Comparison of ENCODE assay signal across 8 mouse cellular contexts in genomic region chr7:141538852-141539555, GRCm38 (mm10). TPM values are rescaled to one million over a fixed set of nuclear protein-coding genes. Genes with fewer than 3 reads are reported as not detected.
A peak's percentile ranks its signal among the peaks of the same experiment; 100 is the strongest.
DNase-seq lines count a peak whose midpoint lies in the region; ATAC-seq lines count a peak whose summit lies in the region.

No protein-coding gene starts in this region.

- no peaks in the 10 kb centered on the region for H3K9me3 ChIP-seq in heart, embryonic 15.5 days (replicated peaks)
- no peaks in the 10 kb centered on the region for H3K9me3 ChIP-seq in midbrain, embryonic 13.5 days

- H3K4me2 ChIP-seq in heart, embryonic 15.5 days, result peak overlapping the region; percentile 81
- H3K4me2 ChIP-seq in midbrain, embryonic 13.5 days (replicated peaks), result peak overlapping the region; percentile 92

- H3K4me3 ChIP-seq in heart, embryonic 15.5 days, result peak overlapping the region; percentile 83
- H3K4me3 ChIP-seq in midbrain, embryonic 13.5 days (replicated peaks), result peak overlapping the region; percentile 66

- peak overlapping the region; percentile 74 for H3K9ac ChIP-seq in heart, embryonic 15.5 days
- peak overlapping the region; percentile 86 for H3K9ac ChIP-seq in midbrain, embryonic 13.5 days (replicated peaks)

- H3K36me3 ChIP-seq in heart, embryonic 15.5 days, result no peaks in the 10 kb centered on the region
- H3K36me3 ChIP-seq in midbrain, embryonic 13.5 days, result no peaks in the 10 kb centered on the region

- peak; percentile 6; the same call in 1 of the 2 replicates for ATAC-seq in heart, embryonic 15.5 days (replicated peaks; ENCODE audit: insufficient number of reproducible peaks, insufficient read depth, low FRiP score, low read depth)
- ATAC-seq in midbrain, embryonic 13.5 days, result no peak; the same call in 1 of the 2 replicates

- no peak for DNase-seq in heart, adult 9 months (ENCODE audit: low spot score in 2 of 2)
- peak; percentile 12 for DNase-seq in CD4-positive helper T cell, adult 2 months (ENCODE audit: low read depth, low spot score)
- DNase-seq in cerebellum, postnatal 36 days, result peak; percentile 15 to 29
- DNase-seq in induced T-regulatory cell, adult 2 months (ENCODE audit: low read depth), result peak; percentile 46
- no peak for DNase-seq in right cerebral cortex, adult 2 months (ENCODE audit: low spot score in 2 of 2)
- DNase-seq in adipocyte (ENCODE audit: low spot score), result no peak

- WGBS in heart, embryonic 15.5 days, result 11% methylated on average over 18 of the region's 18 CpGs
- WGBS in midbrain, embryonic 13.5 days, result 17% methylated on average over 18 of the region's 18 CpGs

- H3K4me1 ChIP-seq in heart, embryonic 15.5 days (replicated peaks), result peaks cover 17% of the 10 kb centered on the region
- H3K4me1 ChIP-seq in midbrain, embryonic 13.5 days (replicated peaks), result peaks cover 20% of the 10 kb centered on the region

- no peaks in the 10 kb centered on the region for H3K27me3 ChIP-seq in heart, embryonic 15.5 days
- no peaks in the 10 kb centered on the region for H3K27me3 ChIP-seq in midbrain, embryonic 13.5 days

- H3K27ac ChIP-seq in heart, embryonic 15.5 days, result peak overlapping the region; percentile 77
- peak overlapping the region; percentile 74 for H3K27ac ChIP-seq in midbrain, embryonic 13.5 days

RNA-seq across cellular contexts. Expression of gene Chid1, which starts 0.7 kb away (rescaled TPM):
- 27.2 and 38.7 TPM in 2 replicates for polyA plus RNA-seq in heart, embryonic 15.5 days (2015; fragmentation: Nextera tagmentation; extraction: Ambion mirVana)
- 31.7 and 35.5 TPM in 2 replicates for polyA plus RNA-seq in midbrain, embryonic 13.5 days (2015; fragmentation: Nextera tagmentation; extraction: Ambion mirVana)

RNA-seq across cellular contexts. Expression of gene Ap2a2, which starts 23.0 kb away (rescaled TPM):
- polyA plus RNA-seq in heart, embryonic 15.5 days (2015; fragmentation: Nextera tagmentation; extraction: Ambion mirVana), result 43.6 and 59.0 TPM in 2 replicates
- 103 and 107 TPM in 2 replicates for polyA plus RNA-seq in midbrain, embryonic 13.5 days (2015; fragmentation: Nextera tagmentation; extraction: Ambion mirVana)

Comparison
In these comparisons a context has a peak if more than half of its experiments do, and no peak if none do; other contexts are left out.
1. DNase-seq: peak in CD4-positive helper T cell, adult 2 months (single experiment), cerebellum, postnatal 36 days (2 of 2) and induced T-regulatory cell, adult 2 months (single experiment); none in heart, adult 9 months (0 of 2), right cerebral cortex, adult 2 months (0 of 2) and adipocyte (single experiment).